Mouse (Mus musculus) forebrain, embryonic 12.5 days (tissue): ENCODE measurements around the gene Ercc6l2. TPM values are rescaled to one million over a fixed set of nuclear protein-coding genes. Genes with fewer than 3 reads are reported as not detected.
"Not testable (repeated sequence)": the region's sequence is repeated elsewhere in the genome, so short reads cannot be mapped to it uniquely, and the experiment has no call there.

Source experiments
- ATAC-seq: fragments of 200-750 bp; cut with Nextera tagmentation; 2 replicates; pipeline ENCODE4 v1.8.0; 2017; ENCODE audit warnings: moderate TSS enrichment; ENCODE audit not compliant: low FRiP score
- H3K27ac ChIP-seq: fragments of 300-500 bp; sonication (generic); 2 replicates; pipeline ENCODE4 v1.5.1; 2016; ENCODE audit warnings: mild to moderate bottlenecking
- H3K27me3 ChIP-seq: fragments of 300-500 bp; sonication (generic); 2 replicates; pipeline ENCODE4 v1.6.1; 2016; ENCODE audit warnings: mild to moderate bottlenecking
- H3K36me3 ChIP-seq: fragments of 300-500 bp; sonication (generic); replicated peaks from 2 replicates; pipeline ENCODE4 v1.6.1; 2016; ENCODE audit warnings: mild to moderate bottlenecking
- H3K4me1 ChIP-seq: fragments of 300-500 bp; sonication (generic); 2 replicates; pipeline ENCODE4 v1.6.1; 2016
- H3K4me2 ChIP-seq: fragments of 300-500 bp; sonication (generic); 2 replicates; pipeline ENCODE4 v1.6.1; 2016; ENCODE audit warnings: mild to moderate bottlenecking, moderate library complexity
- H3K4me3 ChIP-seq: fragments of 300-500 bp; sonication (generic); replicated peaks from 2 replicates; pipeline ENCODE4 v1.5.1; 2016; ENCODE audit warnings: mild to moderate bottlenecking
- H3K9ac ChIP-seq: fragments of 300-500 bp; sonication (generic); 2 replicates; pipeline ENCODE4 v1.6.1; 2016; ENCODE audit warnings: mild to moderate bottlenecking
- H3K9me3 ChIP-seq: fragments of 300-500 bp; sonication (generic); 2 replicates; pipeline ENCODE4 v1.6.1; 2016
- WGBS: fragments of 180-500 bp; shearing (Covaris S2); methylation state at CpG from one replicate; pipeline ENCODE4 v1.1.7; 2016; 5-methylcytosine and 5-hydroxymethylcytosine counted together
- polyA plus RNA-seq: library from polyadenylated mRNA; unstranded; fragments of >200 nt; fragmentation: Nextera tagmentation; extraction: Ambion mirVana; gene quantifications from 2 replicates; pipeline ENCODE4 v1.2.1, GENCODE M21; 2016

Ercc6l2 gene
- polyA plus RNA-seq, 1 experiment from 2014 or later, result 25.7 TPM

DNA sequence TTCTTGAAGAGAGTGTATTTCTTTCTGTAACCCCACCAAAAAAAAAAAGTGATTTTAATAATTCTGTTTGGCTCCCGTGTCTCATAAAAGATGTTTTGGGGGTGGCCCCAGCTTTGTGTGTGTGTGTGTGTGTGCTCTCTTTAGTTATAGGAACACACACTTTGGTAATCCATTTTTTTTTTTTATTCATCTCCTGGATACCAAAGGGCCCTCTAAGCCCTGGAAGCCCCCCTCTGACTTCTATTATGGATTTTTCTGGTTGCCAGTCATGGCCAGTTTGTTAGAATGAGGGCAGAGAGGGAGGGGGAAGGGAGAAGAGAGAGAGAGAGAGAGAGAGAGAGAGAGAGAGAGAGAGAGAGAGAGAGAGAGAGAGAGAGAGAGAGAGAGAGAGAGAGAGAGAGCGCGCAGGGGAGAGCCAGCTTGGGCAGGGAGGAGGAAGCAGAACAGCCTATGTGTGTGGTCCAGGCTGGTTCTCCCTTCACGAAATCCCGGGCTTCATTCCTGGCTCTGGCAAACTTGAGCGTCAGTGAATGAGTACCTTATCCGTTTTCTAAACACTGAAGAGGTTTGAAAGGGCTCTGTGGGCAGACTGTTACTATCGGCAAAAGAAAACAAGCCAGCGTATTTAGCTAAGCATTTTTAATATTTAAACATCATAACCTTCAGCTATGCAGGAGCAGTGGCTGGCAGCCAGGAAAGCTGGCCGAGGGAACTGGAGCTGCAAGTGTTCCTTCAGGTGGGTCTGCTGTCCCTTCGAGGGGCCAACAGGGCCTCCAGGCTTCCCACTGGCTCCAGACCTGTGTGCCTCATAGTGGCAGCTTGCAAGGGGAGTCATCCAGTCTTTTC is 103.0 kb downstream of the Ercc6l2 start:
- H3K27me3 ChIP-seq, result peaks cover 17% of the 10 kb centered on the region; the same call in 1 of the 2 replicates
- H3K4me2 ChIP-seq, result peak overlapping the region; percentile 25
- 0 out of 2 replicates have a peak overlapping the region, but pooled peaks have one; percentile 8 for H3K9ac ChIP-seq
- WGBS, result 11% methylated on average over 9 of the region's 11 CpGs
- H3K27ac ChIP-seq, result peak overlapping the region; percentile 73
- H3K9me3 ChIP-seq, result peaks cover 11% of the 10 kb centered on the region
- no peaks in the 10 kb centered on the region for H3K36me3 ChIP-seq
- H3K4me3 ChIP-seq, result no peak overlapping the region
- H3K4me1 ChIP-seq, result peaks cover 26% of the 10 kb centered on the region
- peak; percentile 75 for ATAC-seq

DNA sequence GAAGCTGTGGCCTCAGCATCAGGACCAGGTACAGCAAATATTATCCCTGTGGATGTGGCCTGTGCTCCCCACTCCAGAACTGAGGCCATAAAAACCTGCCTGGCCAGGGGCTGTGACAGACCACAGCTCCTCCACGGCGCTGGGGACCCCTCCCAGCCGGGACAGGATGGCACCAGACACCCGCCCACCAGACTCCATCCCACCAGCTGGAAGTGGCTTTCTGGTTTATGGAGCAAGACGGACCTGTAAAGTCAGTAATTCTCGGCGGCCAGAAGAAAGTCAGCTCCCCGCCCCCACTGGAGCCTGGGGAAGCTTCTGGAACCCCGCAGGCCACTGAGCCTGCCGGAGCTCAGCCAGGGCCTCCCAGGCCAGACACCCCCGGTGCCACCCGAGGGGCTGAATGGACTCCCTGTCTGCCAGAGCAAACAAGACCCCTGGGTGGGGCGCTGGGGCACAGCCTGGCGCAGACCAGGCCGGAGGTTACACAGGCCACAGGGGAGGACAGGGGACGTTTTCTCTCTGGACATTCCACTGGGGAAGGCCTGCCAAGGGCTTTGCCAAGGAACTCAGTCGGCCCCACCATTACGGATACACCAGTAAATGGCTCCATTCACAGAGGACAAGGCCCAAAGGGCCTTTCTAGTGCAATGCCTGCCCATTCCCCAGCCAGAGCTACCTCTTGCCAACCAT is 103.8 kb downstream of the Ercc6l2 start:
- 0 out of 2 replicates have a peak overlapping the region, but pooled peaks have one; percentile 8 for H3K9ac ChIP-seq
- H3K9me3 ChIP-seq, result peaks cover 11% of the 10 kb centered on the region
- peak; percentile 24; the same call in 1 of the 2 replicates for ATAC-seq
- peaks cover 17% of the 10 kb centered on the region; the same call in 1 of the 2 replicates for H3K27me3 ChIP-seq
- no peak overlapping the region for H3K4me3 ChIP-seq
- no peaks in the 10 kb centered on the region for H3K36me3 ChIP-seq
- peaks cover 26% of the 10 kb centered on the region for H3K4me1 ChIP-seq
- peak overlapping the region; percentile 25; the same call in 1 of the 2 replicates for H3K4me2 ChIP-seq
- H3K27ac ChIP-seq, result peak overlapping the region; percentile 73
- 56% methylated on average over 18 of the region's 18 CpGs for WGBS

DNA sequence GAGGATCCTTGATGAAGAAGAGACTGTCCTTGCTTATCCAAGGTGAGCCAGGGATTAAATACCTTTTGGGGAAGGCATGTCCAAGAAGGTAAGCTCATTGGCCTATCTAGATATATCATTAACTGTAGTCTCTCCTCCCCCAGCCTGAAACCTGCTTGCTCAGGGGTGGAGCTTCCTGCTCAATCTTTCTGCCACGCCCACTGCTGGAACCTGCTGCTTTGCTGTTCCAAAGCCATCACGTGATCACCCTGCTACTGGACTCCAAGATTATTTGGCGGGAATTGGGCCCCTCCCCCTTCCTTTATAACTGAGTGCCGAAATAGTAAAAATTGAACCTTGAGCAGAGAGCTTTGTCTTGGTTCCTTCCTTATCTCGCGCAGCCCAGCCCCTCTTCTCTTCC is 109.0 kb downstream of the Ercc6l2 start:
- H3K4me2 ChIP-seq, H3K36me3 ChIP-seq, H3K27ac ChIP-seq, H3K9ac ChIP-seq, H3K4me3 ChIP-seq, ATAC-seq, H3K4me1 ChIP-seq, H3K27me3 ChIP-seq: not testable (repeated sequence)
- H3K9me3 ChIP-seq, result peaks cover 11% of the 10 kb centered on the region
- WGBS, result 79% methylated on average over 5 of the region's 6 CpGs

DNA sequence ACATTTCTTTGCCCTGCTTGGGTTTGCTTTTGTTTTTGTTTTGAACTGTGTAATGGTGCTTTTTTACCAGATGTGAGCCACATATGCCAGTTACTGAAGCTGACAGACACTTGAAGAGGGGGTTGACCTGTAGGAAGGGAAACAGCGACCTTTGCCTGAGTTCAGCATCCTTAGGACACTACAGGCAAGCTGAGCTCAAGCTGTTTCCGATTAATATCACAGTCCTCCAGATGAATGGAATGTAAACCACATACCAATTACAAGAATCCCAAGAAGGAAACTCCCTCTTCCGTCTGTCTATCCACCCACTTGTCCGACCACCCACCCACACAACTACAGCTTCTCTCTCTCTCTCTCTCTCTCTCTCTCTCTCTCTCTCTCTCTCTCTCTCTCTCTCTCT is 112.3 kb downstream of the Ercc6l2 start:
- H3K36me3 ChIP-seq, result no peaks in the 10 kb centered on the region
- no peak overlapping the region for H3K9ac ChIP-seq
- no peaks in the 10 kb centered on the region for H3K27me3 ChIP-seq
- H3K9me3 ChIP-seq, result no peaks in the 10 kb centered on the region
- H3K4me3 ChIP-seq, result no peak overlapping the region
- H3K4me1 ChIP-seq, result peaks cover 17% of the 10 kb centered on the region
- no peak for ATAC-seq
- no peak overlapping the region for H3K4me2 ChIP-seq
- no peak overlapping the region for H3K27ac ChIP-seq
- WGBS, result 81% methylated on average over 4 of the region's 4 CpGs

DNA sequence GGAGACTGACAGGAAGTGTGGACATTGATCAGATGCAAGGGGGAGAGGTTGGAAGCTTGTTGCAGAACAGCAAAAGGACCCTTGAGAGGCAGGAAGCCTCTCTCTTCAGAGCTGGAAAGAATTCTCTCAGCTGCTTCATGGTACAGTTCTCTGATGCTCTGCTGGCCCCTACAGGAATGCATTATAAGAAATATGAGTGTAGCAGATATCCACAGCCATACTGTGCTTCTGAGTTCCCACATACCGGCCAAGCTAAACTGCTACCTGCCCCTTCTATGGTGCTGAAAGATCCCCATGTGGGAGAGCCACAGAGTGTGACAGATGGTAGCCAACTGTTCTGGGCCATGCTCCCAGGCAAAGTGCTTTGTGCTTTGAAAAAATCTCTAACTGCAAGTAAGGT is 114.3 kb downstream of the Ercc6l2 start:
- peaks cover 17% of the 10 kb centered on the region for H3K4me1 ChIP-seq
- H3K27me3 ChIP-seq, result no peaks in the 10 kb centered on the region
- no peaks in the 10 kb centered on the region for H3K9me3 ChIP-seq
- H3K4me3 ChIP-seq, result no peak overlapping the region
- H3K36me3 ChIP-seq, result no peaks in the 10 kb centered on the region
- H3K27ac ChIP-seq, result no peak overlapping the region
- no peak for ATAC-seq
- no peak overlapping the region for H3K9ac ChIP-seq
- H3K4me2 ChIP-seq, result no peak overlapping the region
- 73% methylated on average over 1 of the region's 1 CpGs for WGBS

DNA sequence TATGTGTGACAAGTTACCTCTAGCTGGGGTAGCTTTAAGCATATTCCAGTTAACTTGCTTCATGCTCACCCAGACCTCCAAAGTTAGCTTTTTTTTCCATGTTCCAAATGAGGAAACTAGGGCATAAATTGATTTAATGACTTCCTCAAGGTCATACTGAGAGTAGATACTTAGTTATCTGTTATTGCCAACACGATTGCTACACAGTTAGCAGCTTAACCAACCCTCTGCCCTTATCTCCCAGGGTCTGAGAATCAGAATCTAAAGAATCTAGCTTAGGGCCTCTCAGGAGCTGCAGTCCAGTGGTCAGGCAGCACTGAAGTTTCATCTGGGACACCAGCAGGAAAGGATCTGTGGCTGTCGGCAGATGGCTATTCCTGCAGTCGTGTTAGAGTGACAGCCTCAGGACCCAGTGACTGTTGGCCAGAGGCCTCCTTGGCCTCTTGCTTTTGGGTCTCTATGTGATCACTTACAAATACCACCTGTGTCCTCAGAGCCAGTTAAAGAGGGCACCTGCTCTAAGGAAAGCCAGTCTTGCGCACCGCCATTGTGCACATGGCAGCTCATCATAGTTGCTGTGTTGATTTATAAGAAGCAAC is 115.0 kb downstream of the Ercc6l2 start:
- H3K9me3 ChIP-seq, result no peaks in the 10 kb centered on the region
- no peak overlapping the region for H3K4me2 ChIP-seq
- H3K36me3 ChIP-seq, result no peaks in the 10 kb centered on the region
- H3K4me1 ChIP-seq, result peaks cover 17% of the 10 kb centered on the region
- WGBS, result 88% methylated on average over 5 of the region's 5 CpGs
- ATAC-seq, result no peak
- H3K9ac ChIP-seq, result no peak overlapping the region
- no peaks in the 10 kb centered on the region for H3K27me3 ChIP-seq
- H3K4me3 ChIP-seq, result no peak overlapping the region
- no peak overlapping the region for H3K27ac ChIP-seq

DNA sequence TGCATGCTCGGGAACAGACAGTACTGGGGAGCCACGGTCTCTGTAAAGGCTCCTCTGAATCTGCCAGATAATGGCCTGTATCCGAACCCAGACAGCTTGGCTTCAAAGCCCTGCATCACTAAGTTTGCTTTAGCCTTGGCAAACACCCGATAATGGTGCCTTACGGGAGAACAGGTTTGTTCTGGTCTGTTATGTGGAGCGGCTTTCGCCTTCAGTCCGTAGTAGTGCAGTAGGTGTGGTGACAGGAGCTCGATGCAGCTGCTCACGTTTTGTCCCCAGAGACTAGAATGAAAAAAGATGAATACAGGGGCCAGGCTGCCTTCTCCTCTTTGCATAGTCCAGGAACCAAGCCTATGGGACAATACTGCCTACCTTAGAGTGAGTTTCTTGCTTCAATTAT is 115.5 kb downstream of the Ercc6l2 start:
- WGBS, result 80% methylated on average over 10 of the region's 10 CpGs
- no peaks in the 10 kb centered on the region for H3K36me3 ChIP-seq
- no peaks in the 10 kb centered on the region for H3K9me3 ChIP-seq
- no peaks in the 10 kb centered on the region for H3K27me3 ChIP-seq
- no peak overlapping the region for H3K4me2 ChIP-seq
- H3K4me3 ChIP-seq, result no peak overlapping the region
- no peak overlapping the region for H3K27ac ChIP-seq
- no peak overlapping the region for H3K9ac ChIP-seq
- no peak for ATAC-seq
- H3K4me1 ChIP-seq, result peaks cover 17% of the 10 kb centered on the region

DNA sequence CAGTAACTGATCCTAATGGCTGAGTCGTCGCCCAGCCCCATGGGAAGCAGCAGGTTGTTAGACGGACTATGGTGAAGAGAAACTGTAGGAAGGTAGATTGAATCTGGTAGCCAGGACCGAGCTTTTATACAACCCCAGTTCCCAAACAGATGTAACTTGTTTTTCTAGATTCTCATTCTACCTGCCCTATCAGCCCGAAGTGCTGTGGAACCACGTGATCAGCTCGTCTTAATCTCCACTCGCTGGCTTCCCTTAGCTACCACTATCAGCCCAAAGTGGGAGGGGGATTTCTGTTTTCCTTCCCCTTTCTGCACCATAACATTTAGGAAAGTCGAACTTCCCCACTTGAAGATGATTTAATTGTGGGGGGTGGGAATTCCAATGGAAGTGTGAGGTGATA is 121.3 kb downstream of the Ercc6l2 start:
- ATAC-seq, result no peak
- no peaks in the 10 kb centered on the region for H3K27me3 ChIP-seq

DNA sequence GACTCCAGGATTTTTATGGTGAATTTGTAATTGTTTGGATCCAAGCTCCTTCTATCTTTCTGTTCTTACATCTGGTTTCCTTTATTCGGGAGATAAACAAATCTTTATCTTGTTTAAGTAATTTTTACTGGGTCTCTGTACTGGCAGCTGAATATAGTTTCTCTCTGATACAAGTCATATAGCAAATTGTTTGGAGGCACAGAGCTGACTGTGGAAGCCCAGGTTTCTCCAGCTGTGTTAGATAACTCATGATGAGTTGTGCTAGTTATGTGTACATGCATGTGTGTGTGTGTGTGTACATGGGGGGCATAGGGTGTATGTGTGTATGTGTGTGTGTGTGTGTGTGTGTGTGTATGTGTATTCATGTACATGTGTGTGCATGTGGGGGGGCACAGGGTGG is 125.2 kb downstream of the Ercc6l2 start:
- no peak for ATAC-seq
- Histone ChIP-seq H3K27me3 (peaks cover 4% of the 10 kb centered on the region), H3K4me2 (no peak overlapping the region), H3K4me3 (no peak overlapping the region), H3K9ac (no peak overlapping the region), H3K27ac (no peak overlapping the region), H3K4me1 (peaks cover 12% of the 10 kb centered on the region), H3K36me3 (no peaks in the 10 kb centered on the region), H3K9me3 (no peaks in the 10 kb centered on the region)
- WGBS, result 87% methylated on average over 1 of the region's 1 CpGs

More for the DNA sequence above, 121.3 kb downstream of the Ercc6l2 start:
- Histone ChIP-seq H3K4me2 (no peak overlapping the region), H3K9me3 (no peaks in the 10 kb centered on the region), H3K36me3 (no peaks in the 10 kb centered on the region), H3K27ac (no peak overlapping the region), H3K4me1 (no peaks in the 10 kb centered on the region), H3K4me3 (no peak overlapping the region), H3K9ac (no peak overlapping the region)
- WGBS, result 88% methylated on average over 9 of the region's 9 CpGs

DNA sequence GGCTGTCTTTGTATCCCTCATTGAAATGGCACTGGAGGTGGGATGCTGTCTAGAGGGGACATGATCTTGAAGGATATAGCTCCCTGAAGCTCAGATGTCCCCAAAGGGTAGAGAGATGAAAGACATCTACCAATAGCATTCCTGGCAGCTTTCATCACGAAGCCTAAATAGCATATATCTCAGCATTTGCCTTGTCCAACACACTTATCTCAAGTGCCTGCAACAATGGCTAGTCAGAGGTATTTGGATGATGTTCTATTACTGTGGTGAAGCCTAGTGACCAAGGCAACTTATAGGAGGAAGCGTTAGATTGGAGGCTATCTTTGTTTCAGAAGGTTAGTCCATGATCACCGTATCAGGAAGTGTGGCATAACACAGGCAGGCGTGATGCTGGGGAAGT is 126.1 kb downstream of the Ercc6l2 start:
- Histone ChIP-seq H3K4me2 (no peak overlapping the region), H3K27ac (no peak overlapping the region), H3K9ac (no peak overlapping the region), H3K4me1 (peaks cover 12% of the 10 kb centered on the region), H3K27me3 (peaks cover 4% of the 10 kb centered on the region), H3K9me3 (no peaks in the 10 kb centered on the region), H3K36me3 (no peaks in the 10 kb centered on the region), H3K4me3 (no peak overlapping the region)
- 95% methylated on average over 4 of the region's 4 CpGs for WGBS
- no peak for ATAC-seq

DNA sequence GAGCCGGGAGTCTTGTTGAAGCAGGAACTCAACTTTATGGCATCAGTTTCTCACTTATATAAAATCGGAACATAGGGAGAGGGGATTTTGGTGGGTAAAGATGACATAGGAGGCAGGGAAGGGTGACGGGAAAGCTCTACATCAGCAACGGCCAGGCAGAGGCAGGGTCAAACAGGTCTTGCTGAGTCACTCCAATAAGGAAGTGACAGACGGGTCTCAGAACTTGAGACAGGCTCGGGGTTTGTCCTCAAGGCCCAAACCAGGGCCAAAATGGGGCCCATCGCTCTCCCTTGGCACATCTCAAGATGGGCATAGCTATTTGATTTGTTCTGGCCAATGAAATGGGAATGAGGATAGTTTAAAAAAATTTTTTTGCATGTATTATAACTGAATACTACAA is 128.6 kb downstream of the Ercc6l2 start:
- Histone ChIP-seq H3K27ac (no peak overlapping the region), H3K4me3 (no peak overlapping the region), H3K4me2 (no peak overlapping the region), H3K9ac (no peak overlapping the region), H3K9me3 (no peaks in the 10 kb centered on the region), H3K4me1 (peaks cover 12% of the 10 kb centered on the region), H3K27me3 (peaks cover 17% of the 10 kb centered on the region), H3K36me3 (no peaks in the 10 kb centered on the region)
- WGBS, result 87% methylated on average over 7 of the region's 7 CpGs
- ATAC-seq, result no peak

DNA sequence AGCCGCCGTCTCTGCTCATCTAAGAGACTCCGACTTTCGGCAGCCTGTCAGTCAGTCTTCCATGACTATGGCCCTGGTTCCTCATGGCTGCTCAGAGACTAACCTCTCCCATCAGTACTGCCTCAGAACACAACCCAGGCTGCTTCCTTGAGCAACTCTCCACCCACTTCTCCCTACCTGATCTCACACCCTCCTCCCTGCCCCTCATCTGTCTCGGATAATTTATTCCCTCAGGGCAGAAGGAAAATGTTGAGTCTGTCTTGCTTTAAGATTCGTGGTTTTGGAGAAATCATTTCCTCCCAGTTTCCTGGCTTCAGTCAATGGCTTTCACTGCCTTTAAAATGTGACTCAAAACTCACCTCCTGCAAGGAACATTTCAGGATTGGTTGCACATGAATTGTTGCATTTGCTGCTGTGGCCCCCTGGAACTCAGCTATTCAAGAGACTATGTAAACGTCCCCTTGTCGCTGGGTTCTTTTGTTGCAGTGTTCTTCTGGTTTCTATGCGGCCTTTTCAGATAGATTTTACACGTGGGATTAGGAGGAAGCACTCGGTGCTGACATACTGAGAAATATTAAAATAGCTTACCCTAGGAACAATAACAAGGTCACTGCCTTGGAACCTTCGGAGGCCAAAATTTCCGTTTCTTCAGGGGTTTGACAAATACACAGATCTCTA is 129.4 kb downstream of the Ercc6l2 start:
- Histone ChIP-seq H3K36me3 (no peaks in the 10 kb centered on the region), H3K9me3 (no peaks in the 10 kb centered on the region), H3K4me1 (peaks cover 12% of the 10 kb centered on the region), H3K27ac (peak overlapping the region; percentile 37; the same call in 1 of the 2 replicates), H3K4me2 (peak overlapping the region; percentile 6; the same call in 1 of the 2 replicates), H3K27me3 (peaks cover 25% of the 10 kb centered on the region), H3K9ac (no peak overlapping the region), H3K4me3 (no peak overlapping the region)
- ATAC-seq, result no peak
- 26% methylated on average over 13 of the region's 13 CpGs for WGBS
